Mouse (Mus musculus): ENCODE data around the gene Esrrg. TPM values are rescaled to one million over a fixed set of nuclear protein-coding genes. Genes with fewer than 3 reads are reported as not detected.

Gene Esrrg
- polyA plus RNA-seq, 1 experiment from 2014 or later = 8.1 TPM

- Histone ChIP-seq H3K9me3 (no peaks in the 10 kb centered on the region), H3K27ac (replicated peaks) (no peak overlapping the region), H3K36me3 (no peaks in the 10 kb centered on the region), H3K27me3 (no peaks in the 10 kb centered on the region), H3K9ac (replicated peaks) (no peak overlapping the region), H3K4me1 (peaks cover 10% of the 10 kb centered on the region), H3K4me2 (replicated peaks) (no peak overlapping the region), H3K4me3 (no peak overlapping the region)
- no peak for ATAC-seq (ENCODE audit: low FRiP score, low read depth)
- 83% methylated on average over 4 of the region's 4 CpGs for WGBS
These were observed 296.1 kb downstream of the Esrrg start for GRCm38 (mm10) chr1:187904731-187905130.

- no peaks in the 10 kb centered on the region for H3K9me3 ChIP-seq
- ATAC-seq (ENCODE audit: low FRiP score, low read depth) = 0 out of 2 replicates have a peak, but pooled peaks have one; percentile 28
- H3K4me3 ChIP-seq = no peak overlapping the region
- H3K4me1 ChIP-seq = peaks cover 10% of the 10 kb centered on the region
- no peak overlapping the region for H3K27ac ChIP-seq (replicated peaks)
- no peaks in the 10 kb centered on the region for H3K36me3 ChIP-seq
- H3K9ac ChIP-seq (replicated peaks) = no peak overlapping the region
- WGBS = 54% methylated on average over 7 of the region's 7 CpGs
- H3K4me2 ChIP-seq (replicated peaks) = no peak overlapping the region
- no peaks in the 10 kb centered on the region for H3K27me3 ChIP-seq
These were observed 298.8 kb downstream of the Esrrg start for GRCm38 (mm10) chr1:187907407-187907806.

GRCm38 (mm10) chr1:187907871-187908270 is 299.3 kb downstream of the Esrrg start:
- Histone ChIP-seq H3K9ac (replicated peaks) (no peak overlapping the region), H3K4me1 (peaks cover 10% of the 10 kb centered on the region), H3K36me3 (no peaks in the 10 kb centered on the region), H3K27me3 (no peaks in the 10 kb centered on the region), H3K9me3 (no peaks in the 10 kb centered on the region), H3K4me3 (no peak overlapping the region), H3K27ac (replicated peaks) (no peak overlapping the region), H3K4me2 (replicated peaks) (no peak overlapping the region)
- 3% methylated on average over 3 of the region's 3 CpGs for WGBS
- ATAC-seq (ENCODE audit: low FRiP score, low read depth) = peak; percentile 85

GRCm38 (mm10) chr1:187910718-187911117 is 302.1 kb downstream of the Esrrg start:
- whole genome bisulfite sequencing = 90% methylated on average over 7 of the region's 7 CpGs

GRCm38 (mm10) chr1:187911201-187911600 is 302.6 kb downstream of the Esrrg start:
- Histone ChIP-seq H3K27ac (replicated peaks) (no peak overlapping the region), H3K4me1 (peaks cover 10% of the 10 kb centered on the region), H3K36me3 (no peaks in the 10 kb centered on the region), H3K4me3 (no peak overlapping the region), H3K27me3 (no peaks in the 10 kb centered on the region), H3K9ac (replicated peaks) (no peak overlapping the region), H3K4me2 (replicated peaks) (no peak overlapping the region), H3K9me3 (no peaks in the 10 kb centered on the region)
- ATAC-seq (ENCODE audit: low FRiP score, low read depth) = no peak
- 87% methylated on average over 6 of the region's 6 CpGs for WGBS

More at GRCm38 (mm10) chr1:187910718-187911117, 302.1 kb downstream of the Esrrg start:
- H3K9me3 ChIP-seq = no peaks in the 10 kb centered on the region
- H3K27me3 ChIP-seq = no peaks in the 10 kb centered on the region
- H3K36me3 ChIP-seq = no peaks in the 10 kb centered on the region
- no peak overlapping the region for H3K9ac ChIP-seq (replicated peaks)
- peaks cover 10% of the 10 kb centered on the region for H3K4me1 ChIP-seq
- H3K27ac ChIP-seq (replicated peaks) = no peak overlapping the region
- no peak for ATAC-seq (ENCODE audit: low FRiP score, low read depth)
- H3K4me3 ChIP-seq = no peak overlapping the region
- H3K4me2 ChIP-seq (replicated peaks) = no peak overlapping the region

GRCm38 (mm10) chr1:187918303-187918702 is 309.7 kb downstream of the Esrrg start:
- no peak for ATAC-seq (ENCODE audit: low FRiP score, low read depth)
- WGBS = 55% methylated on average over 6 of the region's 6 CpGs
- no peaks in the 10 kb centered on the region for H3K36me3 ChIP-seq

GRCm38 (mm10) chr1:187918939-187919338 is 310.3 kb downstream of the Esrrg start:
- H3K9ac ChIP-seq (replicated peaks) = no peak overlapping the region
- H3K9me3 ChIP-seq = no peaks in the 10 kb centered on the region
- H3K27me3 ChIP-seq = no peaks in the 10 kb centered on the region
- no peaks in the 10 kb centered on the region for H3K36me3 ChIP-seq
- H3K4me2 ChIP-seq (replicated peaks) = no peak overlapping the region
- peaks cover 13% of the 10 kb centered on the region; the same call in 1 of the 2 replicates for H3K4me1 ChIP-seq
- no peak overlapping the region for H3K27ac ChIP-seq (replicated peaks)
- H3K4me3 ChIP-seq = no peak overlapping the region
- ATAC-seq (ENCODE audit: low FRiP score, low read depth) = no peak
- WGBS = 87% methylated on average over 4 of the region's 4 CpGs

More at GRCm38 (mm10) chr1:187918303-187918702, 309.7 kb downstream of the Esrrg start:
- H3K9ac ChIP-seq (replicated peaks) = no peak overlapping the region
- H3K27me3 ChIP-seq = no peaks in the 10 kb centered on the region
- no peak overlapping the region for H3K4me3 ChIP-seq
- no peaks in the 10 kb centered on the region for H3K9me3 ChIP-seq
- H3K27ac ChIP-seq (replicated peaks) = no peak overlapping the region
- peaks cover 13% of the 10 kb centered on the region; the same call in 1 of the 2 replicates for H3K4me1 ChIP-seq
- H3K4me2 ChIP-seq (replicated peaks) = no peak overlapping the region

- H3K27me3 ChIP-seq = no peaks in the 10 kb centered on the region
- H3K4me2 ChIP-seq (replicated peaks) = no peak overlapping the region
- WGBS = 83% methylated on average over 5 of the region's 5 CpGs
- no peaks in the 10 kb centered on the region for H3K9me3 ChIP-seq
- no peaks in the 10 kb centered on the region for H3K36me3 ChIP-seq
- H3K27ac ChIP-seq (replicated peaks) = no peak overlapping the region
- H3K9ac ChIP-seq (replicated peaks) = no peak overlapping the region
- no peak overlapping the region for H3K4me3 ChIP-seq
- ATAC-seq (ENCODE audit: low FRiP score, low read depth) = no peak
- H3K4me1 ChIP-seq = peaks cover 13% of the 10 kb centered on the region; the same call in 1 of the 2 replicates
These were observed 311.7 kb downstream of the Esrrg start for GRCm38 (mm10) chr1:187920156-187920777.

GRCm38 (mm10) chr1:187931146-187931545 is 322.6 kb downstream of the Esrrg start:
- no peak overlapping the region for H3K4me3 ChIP-seq
- H3K9me3 ChIP-seq = no peaks in the 10 kb centered on the region
- 77% methylated on average over 3 of the region's 3 CpGs for WGBS

GRCm38 (mm10) chr1:187938652-187939051 is 330.1 kb downstream of the Esrrg start:
- Histone ChIP-seq H3K27me3 (peaks cover 7% of the 10 kb centered on the region), H3K9me3 (no peaks in the 10 kb centered on the region), H3K27ac (replicated peaks) (no peak overlapping the region), H3K4me1 (peaks cover 4% of the 10 kb centered on the region), H3K4me2 (replicated peaks) (no peak overlapping the region), H3K9ac (replicated peaks) (no peak overlapping the region), H3K4me3 (no peak overlapping the region), H3K36me3 (no peaks in the 10 kb centered on the region)
- ATAC-seq (ENCODE audit: low FRiP score, low read depth) = no peak
- 87% methylated on average over 7 of the region's 7 CpGs for WGBS

More at GRCm38 (mm10) chr1:187931146-187931545, 322.6 kb downstream of the Esrrg start:
- no peak for ATAC-seq (ENCODE audit: low FRiP score, low read depth)
- Histone ChIP-seq H3K9ac (replicated peaks) (no peak overlapping the region), H3K27ac (replicated peaks) (no peak overlapping the region), H3K36me3 (no peaks in the 10 kb centered on the region), H3K4me1 (no peaks in the 10 kb centered on the region), H3K27me3 (no peaks in the 10 kb centered on the region), H3K4me2 (replicated peaks) (no peak overlapping the region)

GRCm38 (mm10) chr1:187939078-187939477 is 330.5 kb downstream of the Esrrg start:
- peaks cover 7% of the 10 kb centered on the region for H3K27me3 ChIP-seq
- no peaks in the 10 kb centered on the region for H3K9me3 ChIP-seq
- H3K4me1 ChIP-seq = peaks cover 4% of the 10 kb centered on the region
- H3K4me3 ChIP-seq = no peak overlapping the region
- H3K27ac ChIP-seq (replicated peaks) = no peak overlapping the region
- H3K9ac ChIP-seq (replicated peaks) = no peak overlapping the region
- no peak for ATAC-seq (ENCODE audit: low FRiP score, low read depth)
- H3K36me3 ChIP-seq = no peaks in the 10 kb centered on the region
- WGBS = 13% methylated on average over 4 of the region's 4 CpGs
- H3K4me2 ChIP-seq (replicated peaks) = no peak overlapping the region

GRCm38 (mm10) chr1:187951506-187951905 is 342.9 kb downstream of the Esrrg start:
- H3K4me1 ChIP-seq = no peaks in the 10 kb centered on the region
- H3K27me3 ChIP-seq = peaks cover 4% of the 10 kb centered on the region; the same call in 1 of the 2 replicates
- no peaks in the 10 kb centered on the region for H3K36me3 ChIP-seq
- WGBS = 75% methylated on average over 3 of the region's 3 CpGs
- H3K9me3 ChIP-seq = no peaks in the 10 kb centered on the region
- H3K27ac ChIP-seq (replicated peaks) = no peak overlapping the region
- no peak overlapping the region for H3K9ac ChIP-seq (replicated peaks)
- ATAC-seq (ENCODE audit: low FRiP score, low read depth) = no peak
- H3K4me3 ChIP-seq = no peak overlapping the region
- H3K4me2 ChIP-seq (replicated peaks) = no peak overlapping the region

Measured in midbrain, embryonic 12.5 days (tissue).